Mouse (Mus musculus): ENCODE measurements around the gene Sec14l2.

Gene Sec14l2

DNA sequence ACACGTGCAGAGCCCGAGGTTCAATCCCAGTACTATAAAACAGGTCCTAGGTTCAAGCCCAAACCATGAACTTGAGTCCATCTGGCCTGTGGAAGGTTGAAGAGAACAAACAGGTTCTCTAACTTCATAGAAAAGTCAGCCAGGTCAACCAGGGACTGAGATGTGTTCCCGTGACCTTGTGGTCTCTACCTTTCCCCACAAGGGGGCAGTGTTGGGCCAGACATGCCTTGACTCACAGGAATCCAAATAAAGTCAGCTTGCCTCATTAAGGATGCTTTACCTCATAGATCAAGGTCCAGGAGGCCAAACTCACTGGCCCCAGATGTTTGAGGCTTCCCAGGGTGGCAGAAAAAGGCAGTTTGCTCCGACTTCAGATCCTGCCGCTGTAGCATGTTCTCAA, 69.6 kb downstream of the Sec14l2 start:
- in situ Hi-C loops (cut with MboI): no loop called here

DNA sequence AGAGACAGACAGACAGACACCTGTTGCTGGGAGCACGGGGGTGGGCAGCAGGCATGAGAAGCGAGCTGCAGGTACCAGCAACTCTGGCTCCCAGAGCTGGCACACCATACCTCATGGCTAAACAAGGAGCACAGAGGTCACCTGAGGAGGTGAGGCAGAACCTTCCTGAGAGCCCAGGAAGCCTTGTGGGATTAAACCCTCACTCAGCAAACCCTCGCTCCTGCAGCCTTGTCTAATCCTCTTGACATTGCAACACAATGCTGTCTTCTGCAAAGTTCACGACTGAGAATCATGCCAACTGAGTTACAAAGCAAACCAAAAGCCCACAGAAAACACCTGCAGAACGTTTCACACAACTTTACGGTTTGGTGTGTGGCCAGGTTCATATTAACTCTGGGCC, 74.8 kb downstream of the Sec14l2 start:
- in situ Hi-C loops (cut with MboI): no loop called here

DNA sequence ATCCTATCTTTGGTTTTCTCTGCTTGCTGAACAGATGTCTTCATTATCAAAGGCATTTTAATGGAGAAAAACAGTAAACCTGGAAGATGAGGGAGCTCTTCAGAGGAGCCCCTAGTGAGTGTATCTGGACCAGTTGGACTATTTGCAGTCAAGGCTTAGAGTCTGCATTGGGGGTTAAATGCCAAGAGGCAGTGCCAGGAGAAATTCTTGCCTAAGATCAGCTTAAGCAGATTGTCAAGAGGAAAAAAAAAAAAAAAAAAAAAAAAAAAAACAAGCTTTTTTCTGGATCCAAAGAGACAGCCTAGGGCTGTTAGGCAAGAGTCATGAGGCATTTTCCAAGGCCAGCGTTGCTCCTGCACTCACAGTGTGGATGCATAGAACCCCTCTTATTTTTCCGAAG, 75.4 kb downstream of the Sec14l2 start:
- in situ Hi-C loops (cut with MboI): no loop called here
